Mouse (Mus musculus): ENCODE data around the gene Flvcr1. TPM values are rescaled to one million over a fixed set of nuclear protein-coding genes. Genes with fewer than 3 reads are reported as not detected.
"Not testable (repeated sequence)": the region's sequence is repeated elsewhere in the genome, so short reads cannot be mapped to it uniquely, and the experiment has no call there.

Gene Flvcr1
- polyA plus RNA-seq, 1 experiment from 2014 or later: 8.5 TPM

GRCm38 (mm10) chr1:191035649-191036048 lies 9.7 kb upstream of the Flvcr1 start:
- WGBS: 32% methylated on average over 4 of the region's 4 CpGs
- no peak for DNase-seq (ENCODE audit: low spot score)
- Histone ChIP-seq H3K4me3 (no peak overlapping the region), H3K4me1 (peaks cover 6% of the 10 kb centered on the region; the same call in 1 of the 2 replicates), H3K27me3 (ENCODE audit: insufficient read depth, poor library complexity, severe bottlenecking) (no peaks in the 10 kb centered on the region), H3K9me3 (no peaks in the 10 kb centered on the region), H3K36me3 (no peaks in the 10 kb centered on the region), H3K27ac (no peak overlapping the region)

GRCm38 (mm10) chr1:191030922-191031425 lies 5.0 kb upstream of the Flvcr1 start:
- H3K9me3 ChIP-seq; H3K4me3 ChIP-seq; H3K27me3 ChIP-seq (ENCODE audit: insufficient read depth, poor library complexity, severe bottlenecking); H3K36me3 ChIP-seq; H3K27ac ChIP-seq: not testable (repeated sequence)
- DNase-seq (ENCODE audit: low spot score): peak; percentile 36
- WGBS: 66% methylated on average over 6 of the region's 6 CpGs
- peaks cover 21% of the 10 kb centered on the region for H3K4me1 ChIP-seq

- 69% methylated on average over 10 of the region's 10 CpGs for WGBS
- Histone ChIP-seq H3K9me3 (no peaks in the 10 kb centered on the region), H3K4me3 (no peak overlapping the region), H3K27me3 (ENCODE audit: insufficient read depth, poor library complexity, severe bottlenecking) (no peaks in the 10 kb centered on the region), H3K27ac (no peak overlapping the region), H3K36me3 (no peaks in the 10 kb centered on the region), H3K4me1 (peaks cover 29% of the 10 kb centered on the region)
- DNase-seq (ENCODE audit: low spot score): no peak
Measured at GRCm38 (mm10) chr1:191030182-191030581, 4.2 kb upstream of the Flvcr1 start.

- Histone ChIP-seq H3K36me3 (peaks cover 11% of the 10 kb centered on the region), H3K9me3 (no peaks in the 10 kb centered on the region), H3K27me3 (ENCODE audit: insufficient read depth, poor library complexity, severe bottlenecking) (no peaks in the 10 kb centered on the region), H3K4me1 (peaks cover 34% of the 10 kb centered on the region), H3K27ac (peak overlapping the region; percentile 94), H3K4me3 (peak overlapping the region; percentile 87)
- DNase-seq (ENCODE audit: low spot score): peak; percentile 87
- WGBS: 2% methylated on average over 68 of the region's 69 CpGs
Measured at GRCm38 (mm10) chr1:191025016-191026012, 644 bp downstream of the Flvcr1 start.

- WGBS: 91% methylated on average over 6 of the region's 6 CpGs
- H3K36me3 ChIP-seq: peaks cover 23% of the 10 kb centered on the region
- H3K27me3 ChIP-seq (ENCODE audit: insufficient read depth, poor library complexity, severe bottlenecking); H3K9me3 ChIP-seq; H3K27ac ChIP-seq; H3K4me3 ChIP-seq; DNase-seq (ENCODE audit: low spot score): not testable (repeated sequence)
- peaks cover 29% of the 10 kb centered on the region for H3K4me1 ChIP-seq
Measured at GRCm38 (mm10) chr1:191023806-191024205, 2.2 kb downstream of the Flvcr1 start.

- H3K4me3 ChIP-seq: no peak overlapping the region
- H3K9me3 ChIP-seq: no peaks in the 10 kb centered on the region
- H3K27me3 ChIP-seq (ENCODE audit: insufficient read depth, poor library complexity, severe bottlenecking): no peaks in the 10 kb centered on the region
- peaks cover 23% of the 10 kb centered on the region for H3K36me3 ChIP-seq
- H3K4me1 ChIP-seq: peaks cover 29% of the 10 kb centered on the region
- H3K27ac ChIP-seq: no peak overlapping the region
- no peak for DNase-seq (ENCODE audit: low spot score)
- WGBS: 90% methylated on average over 2 of the region's 2 CpGs
Measured at GRCm38 (mm10) chr1:191023140-191023539, 2.8 kb downstream of the Flvcr1 start.

- Histone ChIP-seq H3K27me3 (ENCODE audit: insufficient read depth, poor library complexity, severe bottlenecking) (no peaks in the 10 kb centered on the region), H3K27ac (no peak overlapping the region), H3K4me1 (peaks cover 19% of the 10 kb centered on the region), H3K36me3 (peaks cover 27% of the 10 kb centered on the region), H3K4me3 (no peak overlapping the region), H3K9me3 (no peaks in the 10 kb centered on the region)
- 95% methylated on average over 7 of the region's 7 CpGs for WGBS
- DNase-seq (ENCODE audit: low spot score): no peak
Measured at GRCm38 (mm10) chr1:191021016-191021415, 4.9 kb downstream of the Flvcr1 start.

- no peak overlapping the region for H3K4me3 ChIP-seq
- no peaks in the 10 kb centered on the region for H3K9me3 ChIP-seq
- H3K27ac ChIP-seq: no peak overlapping the region
- H3K4me1 ChIP-seq: peaks cover 13% of the 10 kb centered on the region
- WGBS: 76% methylated on average over 3 of the region's 3 CpGs
- H3K36me3 ChIP-seq: peaks cover 27% of the 10 kb centered on the region
- DNase-seq (ENCODE audit: low spot score): peak; percentile 39
- no peaks in the 10 kb centered on the region for H3K27me3 ChIP-seq (ENCODE audit: insufficient read depth, poor library complexity, severe bottlenecking)
Measured at GRCm38 (mm10) chr1:191020217-191020924, 5.6 kb downstream of the Flvcr1 start.

GRCm38 (mm10) chr1:191019803-191020202 lies 6.2 kb downstream of the Flvcr1 start:
- Histone ChIP-seq H3K27ac (no peak overlapping the region), H3K36me3 (peaks cover 31% of the 10 kb centered on the region), H3K4me1 (peaks cover 7% of the 10 kb centered on the region; the same call in 1 of the 2 replicates), H3K4me3 (no peak overlapping the region), H3K9me3 (no peaks in the 10 kb centered on the region), H3K27me3 (ENCODE audit: insufficient read depth, poor library complexity, severe bottlenecking) (no peaks in the 10 kb centered on the region)
- DNase-seq (ENCODE audit: low spot score): no peak
- WGBS: 92% methylated on average over 5 of the region's 5 CpGs

- H3K9me3 ChIP-seq: no peaks in the 10 kb centered on the region
- 94% methylated on average over 3 of the region's 3 CpGs for WGBS
- DNase-seq (ENCODE audit: low spot score): no peak
- H3K4me1 ChIP-seq: no peaks in the 10 kb centered on the region
- no peaks in the 10 kb centered on the region for H3K27me3 ChIP-seq (ENCODE audit: insufficient read depth, poor library complexity, severe bottlenecking)
- peaks cover 64% of the 10 kb centered on the region for H3K36me3 ChIP-seq
- H3K4me3 ChIP-seq: no peak overlapping the region
- no peak overlapping the region for H3K27ac ChIP-seq
Measured at GRCm38 (mm10) chr1:191014271-191014670, 11.7 kb downstream of the Flvcr1 start.

GRCm38 (mm10) chr1:191008707-191009106 lies 17.3 kb downstream of the Flvcr1 start:
- peaks cover 77% of the 10 kb centered on the region for H3K36me3 ChIP-seq
- 96% methylated on average over 5 of the region's 5 CpGs for WGBS

GRCm38 (mm10) chr1:191002201-191002600 lies 23.8 kb downstream of the Flvcr1 start:
- Histone ChIP-seq H3K36me3 (peaks cover 23% of the 10 kb centered on the region), H3K4me3 (no peak overlapping the region), H3K27me3 (ENCODE audit: insufficient read depth, poor library complexity, severe bottlenecking) (no peaks in the 10 kb centered on the region), H3K27ac (no peak overlapping the region), H3K4me1 (no peaks in the 10 kb centered on the region), H3K9me3 (no peaks in the 10 kb centered on the region)
- 60% methylated on average over 6 of the region's 6 CpGs for WGBS
- no peak for DNase-seq (ENCODE audit: low spot score)

More at GRCm38 (mm10) chr1:191008707-191009106, 17.3 kb downstream of the Flvcr1 start:
- no peaks in the 10 kb centered on the region for H3K9me3 ChIP-seq
- no peaks in the 10 kb centered on the region for H3K4me1 ChIP-seq
- no peak overlapping the region for H3K27ac ChIP-seq
- no peak for DNase-seq (ENCODE audit: low spot score)
- no peaks in the 10 kb centered on the region for H3K27me3 ChIP-seq (ENCODE audit: insufficient read depth, poor library complexity, severe bottlenecking)
- H3K4me3 ChIP-seq: no peak overlapping the region

- H3K36me3 ChIP-seq: peaks cover 17% of the 10 kb centered on the region; the same call in 1 of the 2 replicates
- H3K4me1 ChIP-seq: no peaks in the 10 kb centered on the region
- no peaks in the 10 kb centered on the region for H3K9me3 ChIP-seq
- no peak overlapping the region for H3K4me3 ChIP-seq
- H3K27ac ChIP-seq: no peak overlapping the region
- no peaks in the 10 kb centered on the region for H3K27me3 ChIP-seq (ENCODE audit: insufficient read depth, poor library complexity, severe bottlenecking)
- DNase-seq (ENCODE audit: low spot score): no peak
- WGBS: 90% methylated on average over 3 of the region's 3 CpGs
Measured at GRCm38 (mm10) chr1:191000686-191001085, 25.3 kb downstream of the Flvcr1 start.
